Mouse (Mus musculus) cortical plate, adult 2 months (tissue): ENCODE results near the gene Rcbtb2. TPM values are rescaled to one million over a fixed set of nuclear protein-coding genes. Genes with fewer than 3 reads are reported as not detected.

ENCODE experiments used
- H3K27ac ChIP-seq: fragments of 200-500 bp; 2 replicates; pipeline ENCODE4 v1.5.1; 2012; ENCODE audit warnings: low read length, control low read depth, inconsistent platforms; ENCODE audit not compliant: insufficient read depth
- H3K4me1 ChIP-seq: fragments of 200-500 bp; 2 replicates; pipeline ENCODE4 v1.6.1; 2011; ENCODE audit warnings: low read length; ENCODE audit not compliant: control insufficient read depth, insufficient read depth
- H3K4me3 ChIP-seq: fragments of 200-500 bp; 2 replicates; pipeline ENCODE4 v1.5.1; 2011; ENCODE audit warnings: mild to moderate bottlenecking, low read length, control low read depth; ENCODE audit not compliant: insufficient read depth
- CTCF ChIP-seq: fragments of 200-500 bp; IDR thresholded peaks from 2 replicates; pipeline ENCODE4 v1.5.1; 2011; ENCODE audit warnings: mild to moderate bottlenecking, control low read depth, low read length; ENCODE audit not compliant: insufficient read depth; ENCODE audit errors: extremely low read depth
- POLR2A ChIP-seq: fragments of 200-500 bp; IDR thresholded peaks from 2 replicates; pipeline ENCODE4 v1.6.1; 2011; ENCODE audit warnings: mild to moderate bottlenecking, low read length, control low read depth; ENCODE audit not compliant: insufficient read depth; ENCODE audit errors: extremely low read depth
- polyA plus RNA-seq: library from polyadenylated mRNA; depleted of rRNA; stranded (reverse); fragments of >200 nt; gene quantifications from 2 replicates; pipeline ENCODE4 v1.2.3, GENCODE M21; 2012; rRNA removed

The Rcbtb2 gene
- polyA plus RNA-seq, 1 experiment, result 22.9 TPM

DNA sequence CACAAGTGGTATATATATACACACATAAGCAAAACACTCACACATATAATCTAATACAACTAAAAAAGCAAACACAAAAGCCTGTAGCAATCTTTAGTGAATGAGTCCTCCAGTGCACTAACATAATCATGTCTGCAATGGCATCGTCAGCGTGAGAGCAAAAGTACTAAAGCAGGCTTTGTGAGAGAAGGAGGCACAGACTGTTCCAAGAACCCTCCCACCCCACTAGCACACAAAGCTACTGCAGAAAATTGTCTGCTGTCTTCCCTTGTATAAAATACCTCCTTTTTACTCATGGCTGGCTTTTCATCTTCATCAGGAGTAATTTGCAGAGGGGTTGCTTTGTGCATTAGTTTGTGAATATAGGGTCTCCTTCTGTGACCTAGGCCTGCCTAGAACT, 129.4 kb downstream of the Rcbtb2 start:
- Histone ChIP-seq H3K4me3 (no peak overlapping the region), H3K4me1 (no peaks in the 10 kb centered on the region; the same call in 1 of the 2 replicates), H3K27ac (no peak overlapping the region)
- no peak for TF ChIP-seq CTCF
- no peak for TF ChIP-seq POLR2A

DNA sequence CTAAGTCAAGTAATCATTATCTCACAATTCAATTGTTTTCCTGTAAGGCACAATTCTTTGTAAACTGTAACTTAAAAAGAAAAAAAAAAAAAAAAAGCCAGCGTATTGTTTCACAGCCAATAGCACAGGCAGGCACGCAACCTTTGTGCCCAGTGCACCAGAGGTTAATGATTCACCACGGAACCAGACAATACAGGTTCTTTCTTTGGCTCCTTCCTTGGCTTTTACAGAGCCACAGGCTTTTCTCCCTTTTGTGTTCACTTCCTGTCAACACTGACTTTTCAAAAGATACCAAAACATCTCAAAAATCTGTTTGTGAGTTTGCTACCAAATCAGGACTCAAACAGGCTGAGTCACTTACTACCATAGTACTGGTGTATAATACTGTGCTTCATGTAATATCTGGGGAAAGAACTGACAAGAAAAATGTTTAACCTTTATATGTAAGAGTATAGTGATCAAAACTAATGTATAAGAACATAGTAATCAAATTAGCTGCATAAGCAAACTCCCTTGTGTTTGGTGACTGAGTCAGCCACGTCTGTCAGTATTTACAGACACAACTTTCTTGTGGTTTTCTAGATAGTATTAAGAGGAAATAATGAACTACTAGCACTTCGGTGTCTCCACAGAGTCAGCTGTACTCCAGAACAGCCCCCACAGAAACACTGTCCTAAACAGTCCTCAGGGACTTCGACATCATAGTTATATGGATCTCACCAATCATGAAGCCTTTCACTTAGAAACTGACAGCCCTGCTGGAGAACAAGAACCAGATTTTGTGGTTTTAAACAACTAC, 130.8 kb downstream of the Rcbtb2 start:
- TF ChIP-seq CTCF, result no peak
- TF ChIP-seq POLR2A, result no peak
- H3K27ac ChIP-seq, result no peak overlapping the region
- H3K4me1 ChIP-seq, result no peaks in the 10 kb centered on the region; the same call in 1 of the 2 replicates
- no peak overlapping the region for H3K4me3 ChIP-seq

DNA sequence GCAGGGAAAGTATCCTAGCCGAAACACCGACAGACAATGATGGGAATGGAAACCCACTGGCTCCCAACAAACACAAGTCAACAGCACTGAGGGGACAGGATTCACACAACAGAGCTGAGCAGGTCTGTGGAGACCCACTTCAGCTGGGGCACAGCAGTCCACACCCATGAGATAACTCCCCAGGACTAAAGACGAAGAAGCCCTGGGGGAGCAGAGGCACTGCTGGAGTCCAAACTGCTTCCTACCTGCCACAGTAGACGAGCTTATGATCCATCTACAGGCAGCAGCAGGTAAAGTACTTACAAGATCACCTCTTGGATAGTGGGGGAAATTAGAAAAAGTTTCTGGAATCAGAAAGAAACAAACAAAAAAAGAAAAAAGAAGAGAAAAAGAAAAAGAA, 131.6 kb downstream of the Rcbtb2 start:
- Histone ChIP-seq H3K4me1 (no peaks in the 10 kb centered on the region; the same call in 1 of the 2 replicates), H3K27ac (no peak overlapping the region), H3K4me3 (no peak overlapping the region)
- TF ChIP-seq CTCF (no peak), POLR2A (no peak)

DNA sequence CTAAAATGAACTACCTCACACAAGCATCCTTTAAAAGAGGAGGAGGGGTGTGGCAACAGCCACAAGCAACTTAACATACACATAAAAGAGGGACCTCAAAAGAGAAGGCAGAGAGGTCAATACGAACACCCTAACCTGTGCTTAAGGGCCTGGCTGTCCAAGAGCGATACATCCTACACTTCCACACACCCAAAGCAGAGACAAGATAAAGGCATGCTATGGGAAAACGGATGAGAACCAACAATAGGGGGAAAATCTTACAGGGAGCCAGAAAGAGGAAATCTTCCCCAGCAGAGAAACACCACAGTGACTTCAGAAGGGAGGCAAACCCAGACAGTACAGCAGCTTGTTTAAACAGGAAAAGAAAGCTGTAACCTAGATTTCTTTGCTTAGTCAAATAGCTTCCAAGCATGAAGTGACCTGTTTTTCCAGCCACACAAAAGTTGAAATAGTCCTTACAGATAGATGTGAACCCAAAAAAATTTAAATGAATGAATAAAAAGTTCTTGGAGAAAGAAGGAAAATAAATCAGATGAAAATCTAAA, 132.7 kb downstream of the Rcbtb2 start:
- H3K4me3 ChIP-seq, result no peak overlapping the region
- 0 out of 2 replicates have a peak overlapping the region, but pooled peaks have one; percentile 54 for H3K27ac ChIP-seq
- no peaks in the 10 kb centered on the region; the same call in 1 of the 2 replicates for H3K4me1 ChIP-seq
- TF ChIP-seq CTCF (no peak), POLR2A (no peak)

DNA sequence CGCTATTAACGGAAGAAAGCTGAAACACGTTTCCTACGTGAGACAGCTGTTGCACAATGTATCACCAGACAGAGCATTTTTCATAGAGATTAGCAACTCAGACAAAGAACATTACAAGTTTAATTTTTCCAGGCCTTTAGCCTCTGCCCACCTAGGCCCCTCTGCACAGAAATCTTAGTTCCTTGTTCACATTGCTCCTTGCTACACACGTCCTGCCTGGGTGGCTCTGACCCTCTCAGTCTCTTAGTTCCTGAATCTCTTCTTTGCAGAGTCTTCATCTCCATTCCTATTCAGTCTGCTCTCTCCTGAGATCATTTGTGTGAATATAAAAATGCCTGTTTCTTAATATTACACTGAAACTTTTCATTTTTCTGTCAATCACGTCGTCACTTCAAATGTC, 134.5 kb downstream of the Rcbtb2 start:
- H3K4me1 ChIP-seq, result no peaks in the 10 kb centered on the region; the same call in 1 of the 2 replicates
- H3K4me3 ChIP-seq, result no peak overlapping the region
- no peak for TF ChIP-seq CTCF
- TF ChIP-seq POLR2A, result no peak
- no peak overlapping the region for H3K27ac ChIP-seq

Other genes starting within 250 kb of the Rcbtb2 start
- gene Cysltr2, start 73.9 kb upstream of the Rcbtb2 start, polyA plus RNA-seq, result 1.1 and 1.2 TPM in 2 replicates
- gene Lpar6, start 114.9 kb downstream of the Rcbtb2 start, polyA plus RNA-seq, result 3.3 and 3.4 TPM in 2 replicates
- gene Rb1, start 202.8 kb downstream of the Rcbtb2 start, polyA plus RNA-seq, result 17.3 and 19.8 TPM in 2 replicates